Mouse (Mus musculus) small intestine, adult 2 months (tissue): ENCODE data around the gene Aifm3. TPM values are rescaled to one million over a fixed set of nuclear protein-coding genes. Genes with fewer than 3 reads are reported as not detected.

Source experiments
- H3K27ac ChIP-seq: fragments of 200-500 bp; 2 replicates; pipeline ENCODE4 v1.5.1; 2012; ENCODE audit warnings: low read depth, low read length, control low read depth, inconsistent platforms; ENCODE audit not compliant: insufficient read depth
- H3K27me3 ChIP-seq: fragments of 200-500 bp; 2 replicates; pipeline ENCODE4 v1.6.1; 2012; ENCODE audit warnings: mild to moderate bottlenecking, moderate library complexity, low read length, inconsistent platforms; ENCODE audit not compliant: control insufficient read depth, insufficient read depth
- H3K36me3 ChIP-seq: fragments of 200-500 bp; 2 replicates; pipeline ENCODE4 v1.6.1; 2012; ENCODE audit warnings: mild to moderate bottlenecking, low read length, control low read depth, inconsistent platforms; ENCODE audit not compliant: control insufficient read depth, insufficient read depth
- H3K4me1 ChIP-seq: fragments of 200-500 bp; 2 replicates; pipeline ENCODE4 v1.6.1; 2012; ENCODE audit warnings: low read length, inconsistent platforms, mixed read lengths; ENCODE audit not compliant: control insufficient read depth, insufficient read depth, insufficient read length
- H3K4me3 ChIP-seq: fragments of 200-500 bp; 2 replicates; pipeline ENCODE4 v1.5.1; 2012; ENCODE audit warnings: low read depth, mild to moderate bottlenecking, control low read depth, inconsistent platforms, low read length, moderate library complexity
- CTCF ChIP-seq: fragments of 200-500 bp; IDR thresholded peaks from 2 replicates; pipeline ENCODE4 v1.5.1; 2012; ENCODE audit warnings: low read depth, mild to moderate bottlenecking, control low read depth, inconsistent platforms, low read length, moderate library complexity, mixed read lengths; ENCODE audit not compliant: insufficient replicate concordance, insufficient read length; ENCODE audit errors: extremely low read depth
- POLR2A ChIP-seq: fragments of 200-500 bp; IDR thresholded peaks from 2 replicates; pipeline ENCODE4 v1.6.1; 2012; ENCODE audit warnings: low read depth, mild to moderate bottlenecking, control low read depth, inconsistent platforms, low read length, moderate library complexity
- WGBS: fragments of 180-500 bp; shearing (Covaris S2); methylation state at CpG from one replicate; pipeline ENCODE4 v1.1.7; 2018; 5-methylcytosine and 5-hydroxymethylcytosine counted together
- polyA plus RNA-seq: library from polyadenylated mRNA; depleted of rRNA; stranded (reverse); fragments of >200 nt; gene quantifications from 2 replicates; pipeline ENCODE4 v1.2.3, GENCODE M21; 2012

The Aifm3 gene
- polyA plus RNA-seq, 1 experiment: 0.60 TPM

- TF ChIP-seq POLR2A: peak; percentile 67; the same call in 1 of the 2 replicates
- no peak for TF ChIP-seq CTCF
- Histone ChIP-seq H3K4me3 (peak within 1 kb of the TSS; percentile 71), H3K4me1 (peaks cover 11% of the 10 kb centered on the region), H3K27me3 (no peaks in the 10 kb centered on the region), H3K36me3 (peaks cover 22% of the 10 kb centered on the region), H3K27ac (peak within 1 kb of the TSS; percentile 75)
- under 1% methylated on average over 67 of the region's 67 CpGs for WGBS
These were observed 41.4 kb downstream of the Aifm3 start, which contains the start of gene Thap7 for GRCm38 (mm10) chr16:17530640-17531288. TSS of gene Thap7 (minus strand) at chr16:17531136.

- TF ChIP-seq CTCF: peak; percentile 52; the same call in 1 of the 2 replicates
- TF ChIP-seq POLR2A: no peak
- 0 out of 2 replicates have a peak overlapping the region, but pooled peaks have one; percentile 18 for H3K27ac ChIP-seq
- H3K27me3 ChIP-seq: no peaks in the 10 kb centered on the region
- peaks cover 6% of the 10 kb centered on the region for H3K4me1 ChIP-seq
- H3K36me3 ChIP-seq: peaks cover 16% of the 10 kb centered on the region
- no peak overlapping the region for H3K4me3 ChIP-seq
- WGBS: 50% methylated on average over 4 of the region's 4 CpGs
These were observed 42.9 kb downstream of the Aifm3 start for GRCm38 (mm10) chr16:17532271-17532670.

GRCm38 (mm10) chr16:17532676-17533329, 43.4 kb downstream of the Aifm3 start:
- Histone ChIP-seq H3K27ac (peak overlapping the region; percentile 18; the same call in 1 of the 2 replicates), H3K27me3 (no peaks in the 10 kb centered on the region), H3K4me1 (peaks cover 6% of the 10 kb centered on the region), H3K36me3 (peaks cover 10% of the 10 kb centered on the region), H3K4me3 (no peak overlapping the region)
- TF ChIP-seq CTCF: no peak
- TF ChIP-seq POLR2A: no peak
- 41% methylated on average over 14 of the region's 14 CpGs for WGBS

- no peak overlapping the region for H3K27ac ChIP-seq
- WGBS: 94% methylated on average over 3 of the region's 3 CpGs
- H3K36me3 ChIP-seq: no peaks in the 10 kb centered on the region
These were observed 47.2 kb downstream of the Aifm3 start for GRCm38 (mm10) chr16:17536584-17536983.

GRCm38 (mm10) chr16:17542632-17543031, 53.2 kb downstream of the Aifm3 start:
- H3K4me3 ChIP-seq: no peak overlapping the region
- no peaks in the 10 kb centered on the region for H3K4me1 ChIP-seq
- no peak overlapping the region for H3K27ac ChIP-seq
- 53% methylated on average over 2 of the region's 2 CpGs for WGBS
- TF ChIP-seq CTCF (no peak), POLR2A (no peak)
- no peaks in the 10 kb centered on the region for H3K27me3 ChIP-seq
- H3K36me3 ChIP-seq: no peaks in the 10 kb centered on the region

More at GRCm38 (mm10) chr16:17536584-17536983, 47.2 kb downstream of the Aifm3 start:
- H3K4me3 ChIP-seq: no peak overlapping the region
- TF ChIP-seq CTCF (no peak), POLR2A (no peak)
- no peaks in the 10 kb centered on the region for H3K27me3 ChIP-seq
- H3K4me1 ChIP-seq: peaks cover 2% of the 10 kb centered on the region; the same call in 1 of the 2 replicates

GRCm38 (mm10) chr16:17552837-17553236, 63.4 kb downstream of the Aifm3 start:
- H3K27me3 ChIP-seq: no peaks in the 10 kb centered on the region
- TF ChIP-seq POLR2A: no peak
- TF ChIP-seq CTCF: no peak
- no peak overlapping the region for H3K27ac ChIP-seq
- no peak overlapping the region for H3K4me3 ChIP-seq
- H3K36me3 ChIP-seq: no peaks in the 10 kb centered on the region
- H3K4me1 ChIP-seq: peaks cover 3% of the 10 kb centered on the region
- 82% methylated on average over 7 of the region's 7 CpGs for WGBS
